Mouse (Mus musculus) brain, adult 2 months (tissue): ENCODE data around the gene Lysmd1.

Experiments used
- DNase-seq: peaks from one replicate; pipeline ENCODE4 v3.0.0; 2011; ENCODE audit warnings: low read depth, low spot score

Gene Lysmd1

GRCm38 (mm10) chr3:95173256-95173949 is 39.5 kb downstream of the Lysmd1 start:
- DNase-seq, result no peak

GRCm38 (mm10) chr3:95174011-95174592 is 40.2 kb downstream of the Lysmd1 start:
- DNase-seq, result peak; percentile 81

- no peak for DNase-seq
These were observed 42.6 kb downstream of the Lysmd1 start for GRCm38 (mm10) chr3:95176500-95176899.

GRCm38 (mm10) chr3:95177583-95177982 is 43.7 kb downstream of the Lysmd1 start:
- no peak for DNase-seq

DNA sequence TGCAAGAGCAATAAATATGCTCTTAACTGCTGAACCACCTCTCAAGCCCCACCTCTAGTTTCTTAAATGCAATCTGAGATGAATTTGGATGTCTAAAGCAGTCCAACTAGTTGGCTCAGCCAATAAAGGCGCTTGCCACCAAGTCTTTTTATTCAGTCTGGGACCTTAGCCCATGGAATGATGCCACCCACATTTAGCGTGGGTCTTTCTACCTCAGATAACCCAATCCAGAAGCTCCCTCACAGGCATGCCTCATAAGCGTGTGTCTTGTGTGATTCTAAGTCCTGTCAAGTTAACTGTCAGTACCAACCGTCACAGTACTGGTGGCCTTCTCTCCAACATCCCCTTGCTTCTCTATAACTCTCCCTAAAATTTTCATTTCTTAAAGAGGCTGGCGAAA is 45.1 kb downstream of the Lysmd1 start:
- peak; percentile 57 for DNase-seq

DNA sequence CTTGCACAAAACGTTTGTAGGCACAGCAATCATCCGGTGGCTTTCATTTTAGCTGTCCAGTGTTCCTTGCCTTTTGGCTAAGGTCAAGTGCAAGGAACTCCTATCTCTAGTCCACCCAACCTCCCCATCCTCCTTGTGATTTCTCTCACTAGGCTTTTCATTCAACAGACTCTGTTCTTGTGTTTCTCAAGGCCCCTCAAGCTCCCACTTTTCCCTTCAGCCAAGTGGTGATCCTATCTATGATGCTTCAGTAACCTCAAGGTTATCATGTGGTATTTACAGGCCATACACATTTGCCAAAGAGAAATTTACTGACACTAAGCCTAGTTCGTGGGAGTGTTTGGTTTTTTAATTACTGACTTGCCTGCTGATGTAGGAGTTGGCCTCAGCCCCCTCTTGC is 46.0 kb downstream of the Lysmd1 start:
- DNase-seq, result no peak

GRCm38 (mm10) chr3:95181841-95182240 is 48.0 kb downstream of the Lysmd1 start:
- DNase-seq, result no peak

- DNase-seq, result peak; percentile 58
These were observed 51.1 kb downstream of the Lysmd1 start for GRCm38 (mm10) chr3:95184796-95185577.

- DNase-seq, result no peak
These were observed 52.2 kb downstream of the Lysmd1 start for GRCm38 (mm10) chr3:95186100-95186499.

- DNase-seq, result no peak
These were observed 53.0 kb downstream of the Lysmd1 start for GRCm38 (mm10) chr3:95186888-95187287.
